Mouse (Mus musculus): Measurements from ENCODE around the gene Casp14.

DNA sequence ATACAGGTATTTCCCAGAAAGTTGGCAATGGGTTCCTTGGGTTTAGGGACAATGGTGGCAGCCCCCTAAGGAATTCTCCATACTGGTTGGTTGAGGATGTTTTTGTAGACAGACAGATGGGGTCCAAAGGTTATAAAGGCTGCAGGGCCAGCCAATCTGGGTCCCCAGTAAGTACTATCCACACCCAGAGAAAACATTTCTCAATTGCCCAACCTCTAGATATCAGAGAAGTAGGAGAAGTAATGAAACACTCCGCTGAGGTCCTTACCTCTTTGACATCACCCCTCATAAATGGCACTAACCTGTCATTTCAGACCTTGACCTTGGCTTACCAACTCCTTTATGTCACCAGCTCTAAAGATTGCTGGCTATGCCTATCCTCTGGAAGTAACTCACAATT, 53.5 kb downstream of the Casp14 start:
- TF ChIP-seq HCFC1 (IDR thresholded peaks at IDR 0.05; ENCODE audit: borderline replicate concordance, insufficient read depth, low read length) (no peak), CHD2 (IDR thresholded peaks at IDR 0.05; ENCODE audit: low read depth, low read length) (no peak), ZC3H11A (IDR thresholded peaks at IDR 0.05; ENCODE audit: borderline replicate concordance, low read depth, low read length) (no peak), ZNF384 (IDR thresholded peaks at IDR 0.05; ENCODE audit: low read depth, low read length) (no peak)
